Mouse (Mus musculus) right cerebral cortex, postnatal 36 days (tissue): ENCODE measurements at regions not wholly inside any gene's neighbourhood (a gene's known extent, or its start where the extent isn't known, plus 50 kb on each side); places are given as distances from the start of the nearest gene placed in this dataset.
"Not testable (repeated sequence)": the region's sequence is repeated elsewhere in the genome, so short reads cannot be mapped to it uniquely, and the experiment has no call there.

Experiments
- DNase-seq, 2 experiments: peaks; one replicate each; pipeline ENCODE4 v3.0.0; 2022; ENCODE audit warnings: low spot score in 2 of 2, mixed read lengths in 1 of 2

DNA sequence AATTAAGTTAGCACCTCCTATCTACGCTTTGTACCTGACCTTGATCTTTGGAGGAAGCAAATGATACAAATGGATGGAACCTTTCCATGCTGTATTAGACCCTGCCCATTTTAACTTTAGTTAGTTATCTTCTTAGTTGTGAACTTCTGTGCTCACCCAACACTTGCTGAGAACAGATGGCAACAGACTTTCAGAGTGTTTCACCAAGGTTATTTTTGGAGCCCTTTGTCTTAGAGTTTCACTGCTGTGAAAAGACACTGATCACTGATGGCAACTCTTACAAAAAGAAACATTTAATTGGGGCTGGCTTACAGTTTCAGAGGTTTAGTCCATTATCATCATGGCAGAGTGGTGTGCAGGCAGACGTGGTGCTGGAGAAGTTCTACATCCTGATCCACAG, 88.8 kb upstream of the Zfp746 start:
- no peak for DNase-seq

DNA sequence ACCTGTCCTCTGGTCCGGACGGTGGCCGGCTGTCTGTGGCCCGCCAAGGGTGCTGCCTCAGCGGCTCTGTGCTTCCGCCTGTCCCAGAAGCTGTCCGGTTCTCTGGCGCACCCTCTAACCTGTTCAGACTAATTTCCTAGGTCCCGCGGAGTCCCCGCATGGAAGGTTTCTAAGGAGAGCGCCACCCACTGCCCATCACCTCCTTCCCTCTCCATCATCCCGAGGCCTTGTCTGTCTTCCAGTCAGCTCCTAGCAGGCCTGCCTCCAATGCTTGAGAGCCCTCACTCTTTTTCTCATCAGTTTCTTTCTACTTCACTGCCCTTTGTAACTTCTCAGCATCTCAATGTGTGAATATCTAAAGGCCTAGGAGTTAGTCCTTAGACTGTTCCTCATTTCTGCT, 86.4 kb upstream of the Zfp746 start:
- not testable (repeated sequence) for DNase-seq

DNA sequence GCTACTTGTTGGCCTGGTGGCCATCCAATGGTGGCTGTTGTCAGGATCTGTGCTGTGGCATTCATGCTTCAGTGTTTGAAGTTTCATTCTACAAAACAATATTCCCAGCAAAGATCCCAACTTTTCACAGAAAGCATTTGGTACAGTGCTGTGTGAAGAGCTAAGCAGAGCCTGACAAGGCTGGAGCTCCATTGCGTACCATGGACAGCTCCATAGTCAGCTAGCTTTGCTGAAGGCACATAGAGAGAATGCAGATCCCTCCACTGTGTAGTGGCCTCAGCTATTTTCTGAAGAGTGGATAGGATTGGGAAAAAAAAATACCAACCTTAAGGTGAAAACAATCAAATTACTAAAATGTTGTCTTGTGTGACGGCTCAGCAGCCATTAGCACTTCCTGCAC, 50.5 kb upstream of the Zfp746 start:
- no peak for DNase-seq
